Mouse (Mus musculus) lung, postnatal 0 days (tissue): ENCODE measurements around the gene Luzp2. TPM values are rescaled to one million over a fixed set of nuclear protein-coding genes. Genes with fewer than 3 reads are reported as not detected.

ENCODE experiments used
- ATAC-seq: fragments of 200-750 bp; cut with Nextera tagmentation; 2 replicates; pipeline ENCODE4 v1.8.0; 2017; ENCODE audit warnings: moderate library complexity
- DNase-seq: peaks from one replicate; pipeline ENCODE4 v3.0.0-alpha.2; 2016; ENCODE audit warnings: low spot score
- H3K27ac ChIP-seq: fragments of 300-500 bp; sonication (generic); 2 replicates; pipeline ENCODE4 v1.5.1; 2014; ENCODE audit warnings: antibody characterized with exemption, mild to moderate bottlenecking, low read length, mixed read lengths
- H3K27me3 ChIP-seq: fragments of 300-500 bp; sonication (generic); replicated peaks from 2 replicates; pipeline ENCODE4 v1.6.1; 2014; ENCODE audit warnings: low read length, mixed read lengths; ENCODE audit not compliant: insufficient read depth
- H3K36me3 ChIP-seq: fragments of 300-500 bp; sonication (generic); 2 replicates; pipeline ENCODE4 v1.6.1; 2014; ENCODE audit warnings: low read length, mixed read lengths; ENCODE audit not compliant: insufficient read depth
- H3K4me1 ChIP-seq: fragments of 300-500 bp; sonication (generic); 2 replicates; pipeline ENCODE4 v1.6.1; 2014; ENCODE audit warnings: antibody characterized with exemption, low read depth, low read length, mixed read lengths; ENCODE audit not compliant: insufficient read depth
- H3K4me2 ChIP-seq: fragments of 300-500 bp; sonication (generic); replicated peaks from 2 replicates; pipeline ENCODE4 v1.6.1; 2014; ENCODE audit warnings: low read depth, mild to moderate bottlenecking, low read length, moderate library complexity, mixed read lengths
- H3K4me3 ChIP-seq: fragments of 300-500 bp; sonication (generic); 2 replicates; pipeline ENCODE4 v1.5.1; 2014; ENCODE audit warnings: low read depth, low read length
- H3K9ac ChIP-seq: fragments of 300-500 bp; sonication (generic); replicated peaks from 2 replicates; pipeline ENCODE4 v1.6.1; 2014; ENCODE audit warnings: low read depth, mild to moderate bottlenecking
- H3K9me3 ChIP-seq: fragments of 300-500 bp; sonication (generic); 2 replicates; pipeline ENCODE4 v1.6.1; 2016; ENCODE audit warnings: low read length, mixed read lengths
- CTCF ChIP-seq: IDR thresholded peaks from 2 replicates; pipeline ENCODE4 v1.5.1; 2016; ENCODE audit warnings: antibody characterized with exemption, mild to moderate bottlenecking
- EP300 ChIP-seq: IDR thresholded peaks from 2 replicates; pipeline ENCODE4 v1.6.1; 2016; ENCODE audit warnings: antibody characterized with exemption, mild to moderate bottlenecking, control low read depth
- WGBS: fragments of 180-500 bp; shearing (Covaris S2); extraction: QIAGEN DNeasy Blood & Tissue Kit; methylation state at CpG from one replicate; pipeline ENCODE4 v1.1.7; 2014; 5-methylcytosine and 5-hydroxymethylcytosine counted together
- polyA plus RNA-seq: library from polyadenylated mRNA; unstranded; fragments of >200 nt; fragmentation: Nextera tagmentation; extraction: Ambion mirVana; gene quantifications from 2 replicates; pipeline ENCODE4 v1.2.1, GENCODE M21; 2015

Gene Luzp2
- polyA plus RNA-seq, 1 experiment from 2014 or later = 0.02 TPM

- Histone ChIP-seq H3K27me3 (no peaks in the 10 kb centered on the region), H3K4me1 (no peaks in the 10 kb centered on the region), H3K9ac (no peak overlapping the region), H3K9me3 (no peaks in the 10 kb centered on the region), H3K36me3 (no peaks in the 10 kb centered on the region), H3K4me2 (no peak overlapping the region), H3K27ac (no peak overlapping the region), H3K4me3 (no peak overlapping the region)
- DNase-seq (no peak), ATAC-seq (no peak)
- TF ChIP-seq EP300 (no peak), CTCF (no peak)
- WGBS = 70% methylated on average over 3 of the region's 3 CpGs
Observed at GRCm38 (mm10) chr7:54893709-54894627, 58.7 kb downstream of the Luzp2 start.

- no peak overlapping the region for H3K9ac ChIP-seq
- no peaks in the 10 kb centered on the region for H3K4me1 ChIP-seq
- no peak overlapping the region for H3K4me2 ChIP-seq
- 55% methylated on average over 3 of the region's 3 CpGs for WGBS
- no peaks in the 10 kb centered on the region for H3K36me3 ChIP-seq
- no peak for TF ChIP-seq CTCF
- H3K27me3 ChIP-seq = no peaks in the 10 kb centered on the region
- H3K9me3 ChIP-seq = no peaks in the 10 kb centered on the region
- DNase-seq (no peak), ATAC-seq (no peak)
- no peak overlapping the region for H3K4me3 ChIP-seq
- H3K27ac ChIP-seq = no peak overlapping the region
Observed at GRCm38 (mm10) chr7:54898589-54898988, 63.3 kb downstream of the Luzp2 start.

- H3K27ac ChIP-seq = no peak overlapping the region
- H3K9ac ChIP-seq = no peak overlapping the region
- no peaks in the 10 kb centered on the region for H3K27me3 ChIP-seq
- ATAC-seq (no peak), DNase-seq (no peak)
- TF ChIP-seq CTCF (no peak), EP300 (no peak)
- H3K36me3 ChIP-seq = no peaks in the 10 kb centered on the region
- H3K4me1 ChIP-seq = no peaks in the 10 kb centered on the region
- H3K4me2 ChIP-seq = no peak overlapping the region
- H3K9me3 ChIP-seq = no peaks in the 10 kb centered on the region
- no peak overlapping the region for H3K4me3 ChIP-seq
- WGBS = 72% methylated on average over 7 of the region's 7 CpGs
Observed at GRCm38 (mm10) chr7:54909958-54910357, 74.7 kb downstream of the Luzp2 start.

GRCm38 (mm10) chr7:54914030-54914429, 78.7 kb downstream of the Luzp2 start:
- Histone ChIP-seq H3K27ac (no peak overlapping the region), H3K9me3 (no peaks in the 10 kb centered on the region), H3K4me1 (no peaks in the 10 kb centered on the region), H3K4me3 (no peak overlapping the region), H3K9ac (no peak overlapping the region), H3K4me2 (no peak overlapping the region), H3K36me3 (no peaks in the 10 kb centered on the region), H3K27me3 (no peaks in the 10 kb centered on the region)
- no peak for ATAC-seq
- no peak for TF ChIP-seq CTCF
- TF ChIP-seq EP300 = no peak
- no peak for DNase-seq
- WGBS = 33% methylated on average over 1 of the region's 1 CpGs

- Histone ChIP-seq H3K4me2 (no peak overlapping the region), H3K27ac (no peak overlapping the region)
Observed at GRCm38 (mm10) chr7:54921991-54922390, 86.7 kb downstream of the Luzp2 start.

GRCm38 (mm10) chr7:54956759-54957158, 121.5 kb downstream of the Luzp2 start:
- Histone ChIP-seq H3K27ac (no peak overlapping the region), H3K27me3 (no peaks in the 10 kb centered on the region), H3K9ac (no peak overlapping the region), H3K4me1 (no peaks in the 10 kb centered on the region), H3K36me3 (no peaks in the 10 kb centered on the region), H3K9me3 (no peaks in the 10 kb centered on the region), H3K4me2 (no peak overlapping the region), H3K4me3 (no peak overlapping the region)
- TF ChIP-seq CTCF = no peak
- TF ChIP-seq EP300 = no peak
- DNase-seq = no peak
- ATAC-seq = no peak
- 81% methylated on average over 2 of the region's 2 CpGs for WGBS

More at GRCm38 (mm10) chr7:54921991-54922390, 86.7 kb downstream of the Luzp2 start:
- no peak overlapping the region for H3K4me3 ChIP-seq
- H3K9me3 ChIP-seq = no peaks in the 10 kb centered on the region
- WGBS = 63% methylated on average over 3 of the region's 3 CpGs
- no peaks in the 10 kb centered on the region for H3K27me3 ChIP-seq
- no peaks in the 10 kb centered on the region for H3K36me3 ChIP-seq
- H3K9ac ChIP-seq = no peak overlapping the region
- H3K4me1 ChIP-seq = no peaks in the 10 kb centered on the region
- no peak for ATAC-seq
- DNase-seq = no peak
- TF ChIP-seq EP300 (no peak), CTCF (no peak)
